Mouse (Mus musculus): Measurements from ENCODE around the gene Sf3a3. TPM values are rescaled to one million over a fixed set of nuclear protein-coding genes. Genes with fewer than 3 reads are reported as not detected.

The Sf3a3 gene
- total RNA-seq, 4 experiments from 2014 or later: 15.5 to 17.3 (median 16.5) TPM

- no peak for DNase-seq (ENCODE audit: low spot score)
Measured at GRCm38 (mm10) chr4:124781361-124781760, 66.8 kb downstream of the Sf3a3 start.

Small RNA genes within 50 kb of the gene (microRNA-seq; reads per million reads assigned to microRNA genes)
- not detected for gene Gm24721
- not detected for gene Mir697
- not detected for gene Mir698

Other genes with a start within 250 kb of the Sf3a3 start
- not detected for gene 3100002H09Rik, start 104.0 kb upstream of the Sf3a3 start, total RNA-seq (2022)
- gene Pou3f1, start 58.0 kb upstream of the Sf3a3 start, total RNA-seq (2022): under 1 TPM; 0.09 to 0.31 (median 0.14) TPM
- 10 to 100 TPM; 12.4 to 14.5 (median 13.7) TPM for gene Utp11, start 21.2 kb upstream of the Sf3a3 start, total RNA-seq (2022)
- 10 to 100 TPM in 2 of 4 experiments, 1 to 10 TPM in 2; 8.8 to 18.8 (median 11.2) TPM for gene Fhl3, start 14.1 kb upstream of the Sf3a3 start, total RNA-seq (2022)
- gene Inpp5b, start 27.1 kb downstream of the Sf3a3 start, total RNA-seq (2022): 1 to 10 TPM; 6.5 to 9.9 (median 7.3) TPM
- 10 to 100 TPM; 12.5 to 18.4 (median 14.5) TPM for gene Mtf1, start 87.3 kb downstream of the Sf3a3 start, total RNA-seq (2022)
- 10 to 100 TPM; 20.8 to 22.5 (median 22.0) TPM for gene Yrdc, start 135.9 kb downstream of the Sf3a3 start, total RNA-seq (2022)
- gene 1110065P20Rik, start 136.4 kb downstream of the Sf3a3 start, total RNA-seq (2022): 10 to 100 TPM; 18.2 to 23.5 (median 21.0) TPM
- 1 to 10 TPM in 1 of 4 experiments, under 1 TPM in 3; 0.54 to 1.0 (median 0.69) TPM for gene Maneal, start 147.4 kb downstream of the Sf3a3 start, total RNA-seq (2022)
- not detected for gene Epha10, start 166.1 kb downstream of the Sf3a3 start, total RNA-seq (2022)
- gene 9930104L06Rik, start 222.3 kb downstream of the Sf3a3 start, total RNA-seq (2022): 10 to 100 TPM in 1 of 4 experiments, 1 to 10 TPM in 3; 5.8 to 11.1 (median 8.7) TPM
- 1 to 10 TPM in 1 of 4 experiments, under 1 TPM in 3; 0.69 to 1.1 (median 0.85) TPM for gene Cdca8, start 224.5 kb downstream of the Sf3a3 start, total RNA-seq (2022)